Mouse (Mus musculus) heart, adult 11 months (tissue): ENCODE measurements around the gene Syna.

Experiments used
- DNase-seq: peaks from one replicate; pipeline ENCODE4 v3.0.0; 2022

Gene Syna

DNA sequence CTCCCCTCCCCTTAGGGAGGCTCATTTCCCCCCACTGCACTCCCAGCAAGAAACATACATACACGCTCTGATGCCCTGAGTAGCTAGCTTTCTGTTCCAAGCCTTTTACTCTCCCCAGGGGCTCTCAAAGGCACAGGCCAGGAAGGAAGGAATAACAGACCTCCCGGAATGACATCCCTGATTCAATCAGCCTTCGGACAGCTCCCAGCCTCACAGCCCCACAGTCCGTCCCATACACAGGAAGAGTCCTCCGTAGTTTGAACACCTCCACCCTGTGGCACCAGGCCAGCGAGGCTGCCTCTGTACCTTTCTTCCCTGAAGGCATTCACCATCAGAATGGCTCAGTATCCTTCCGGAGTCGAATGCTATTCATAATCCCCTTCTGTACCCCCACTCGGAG lies 31.5 kb downstream of the Syna start:
- no peak for DNase-seq

DNA sequence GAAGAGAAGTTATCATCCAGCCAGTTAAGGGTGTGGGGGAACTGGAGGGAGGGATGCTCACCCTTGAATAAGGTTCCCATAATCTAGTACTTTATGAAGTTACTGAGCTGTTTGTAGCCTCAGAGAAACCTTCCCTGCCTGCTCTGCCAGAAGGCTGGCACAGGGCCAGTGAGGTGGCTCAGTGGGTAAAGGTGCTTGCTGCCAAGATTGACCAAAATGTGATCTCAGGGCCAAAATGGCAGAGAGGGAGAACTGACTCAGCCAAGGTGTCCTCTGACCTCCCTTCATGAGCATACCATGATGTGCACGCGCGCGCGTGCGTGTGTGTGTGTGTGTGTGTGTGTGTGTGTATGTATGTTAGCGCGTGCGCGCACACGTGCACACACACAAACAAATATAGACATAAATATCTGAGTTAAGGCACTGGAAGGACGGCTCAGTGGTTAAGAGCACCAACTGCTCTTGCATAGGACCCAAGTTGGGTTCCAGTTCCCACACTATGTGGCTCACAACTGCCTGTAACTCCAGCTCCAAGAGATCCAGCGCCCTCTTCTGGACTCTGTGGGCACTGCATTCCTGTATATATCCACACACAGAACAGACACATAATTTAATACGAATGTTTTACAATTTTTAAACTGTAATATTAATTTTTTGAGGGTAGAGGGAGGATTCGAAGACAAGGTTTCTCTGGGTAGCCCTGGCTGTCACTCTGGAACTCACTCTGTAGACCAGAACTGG lies 33.8 kb downstream of the Syna start:
- no peak for DNase-seq

DNA sequence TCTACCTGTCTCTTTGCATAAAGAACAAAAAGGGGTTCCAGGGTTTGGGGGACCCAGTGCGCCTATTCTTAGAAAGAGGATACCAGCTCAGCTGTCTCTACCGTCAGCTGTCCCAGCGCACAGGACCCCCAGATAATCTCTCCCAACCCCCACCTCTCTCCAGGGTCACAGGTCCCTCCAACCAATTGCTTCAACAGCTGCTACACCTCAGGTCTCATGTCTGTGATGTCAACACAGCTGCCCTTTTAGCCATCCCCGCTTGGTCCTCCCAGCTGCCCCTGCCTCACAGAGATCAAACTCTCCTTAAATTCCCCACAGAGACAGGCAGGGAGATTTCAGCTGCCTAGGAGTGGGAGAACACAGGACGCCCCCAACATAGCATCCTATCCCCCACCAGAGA lies 36.2 kb downstream of the Syna start:
- no peak for DNase-seq

DNA sequence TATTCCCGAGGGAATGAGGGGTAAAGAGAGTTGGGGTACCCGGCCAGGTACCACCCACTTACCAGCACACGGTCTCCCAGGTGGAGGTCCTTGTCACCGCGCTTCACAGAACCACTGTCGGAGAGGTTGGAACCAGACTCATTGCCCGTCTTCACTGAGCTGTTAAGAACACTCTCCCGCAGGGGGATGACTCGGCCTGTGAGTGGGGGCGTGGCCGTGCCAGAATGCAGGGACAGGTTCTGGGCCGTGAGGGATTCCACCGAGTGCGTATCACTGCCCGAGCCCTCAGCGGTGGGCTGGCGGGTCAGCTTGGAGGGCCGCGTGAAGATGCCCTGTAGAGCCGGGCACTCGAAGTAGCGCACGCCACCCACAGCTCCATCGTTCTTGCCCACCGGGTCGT lies 37.4 kb downstream of the Syna start:
- DNase-seq: no peak

DNA sequence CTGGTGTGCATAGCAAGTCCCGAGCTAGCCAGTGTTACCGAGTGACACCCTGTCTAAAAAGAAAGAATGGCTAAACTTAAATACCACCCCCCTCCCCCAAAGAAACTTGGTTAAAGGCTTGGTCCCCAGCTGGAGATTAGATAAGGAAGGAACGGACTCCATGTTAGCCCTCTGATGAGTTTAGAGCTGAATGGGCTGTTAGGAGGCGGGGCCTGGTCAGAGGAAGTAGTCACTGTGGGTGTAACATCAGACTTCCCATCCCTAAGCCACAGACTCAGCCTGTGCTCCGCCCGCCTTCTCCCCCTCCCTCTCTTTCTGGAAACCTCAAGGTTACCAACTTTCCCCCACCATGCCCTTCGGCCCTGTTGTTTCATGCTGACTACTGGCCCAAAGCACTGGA lies 38.2 kb downstream of the Syna start:
- no peak for DNase-seq

DNA sequence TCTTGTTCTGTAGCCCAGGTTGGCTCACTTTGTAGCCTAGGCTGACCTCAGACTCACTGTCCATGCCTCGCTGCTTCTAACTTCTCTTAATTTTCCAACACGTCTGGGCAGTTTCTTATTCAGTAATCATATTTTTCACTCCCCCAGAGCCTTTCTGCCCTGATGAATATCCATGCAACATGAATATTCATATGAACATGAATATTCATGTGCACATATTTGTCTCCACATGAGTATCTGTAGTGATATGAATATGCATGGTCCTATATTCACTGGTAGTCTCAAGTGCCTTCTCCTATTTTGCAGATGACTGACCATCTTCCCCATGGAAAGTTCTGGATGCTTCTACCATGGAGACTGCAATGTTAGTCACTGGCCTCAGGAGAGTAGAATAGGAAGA lies 38.8 kb downstream of the Syna start:
- no peak for DNase-seq

DNA sequence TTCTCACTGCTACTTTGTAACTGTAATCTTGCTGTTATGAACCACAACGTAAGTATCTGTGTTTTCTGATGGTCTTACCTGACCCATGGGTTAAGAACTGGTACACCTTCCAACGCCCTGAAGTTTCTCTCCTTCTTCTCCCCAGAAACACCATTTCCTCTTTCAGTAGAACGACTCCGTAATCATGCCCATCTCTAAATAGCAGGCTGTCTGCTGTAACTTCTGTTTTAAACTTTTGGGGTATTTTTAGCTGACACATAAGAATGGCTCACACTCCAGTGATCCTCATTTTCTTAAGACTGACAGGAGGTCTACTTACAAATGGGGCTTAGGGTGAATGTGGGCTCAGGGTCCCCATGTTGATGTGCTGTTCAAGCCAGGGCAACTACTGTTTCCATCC lies 39.9 kb downstream of the Syna start:
- DNase-seq: no peak

DNA sequence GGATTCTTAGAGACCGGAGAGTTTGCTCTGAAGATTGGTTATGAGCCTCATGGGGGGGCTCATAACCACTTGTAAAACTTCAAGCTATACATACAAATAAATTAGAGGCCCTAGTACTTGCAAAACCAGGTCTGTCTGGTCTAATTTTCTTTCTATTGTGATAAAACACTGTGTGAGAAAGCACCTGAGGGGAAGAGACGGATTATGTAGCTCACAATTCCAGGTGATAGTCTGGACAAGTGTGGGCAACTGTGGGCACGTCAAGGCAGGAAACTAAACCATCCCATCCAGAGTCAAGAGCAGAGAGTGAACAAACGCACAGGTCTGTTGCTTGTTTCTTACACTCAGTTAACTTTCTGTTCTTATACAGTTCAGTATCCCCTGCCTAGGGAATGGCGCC lies 40.5 kb downstream of the Syna start:
- no peak for DNase-seq

DNA sequence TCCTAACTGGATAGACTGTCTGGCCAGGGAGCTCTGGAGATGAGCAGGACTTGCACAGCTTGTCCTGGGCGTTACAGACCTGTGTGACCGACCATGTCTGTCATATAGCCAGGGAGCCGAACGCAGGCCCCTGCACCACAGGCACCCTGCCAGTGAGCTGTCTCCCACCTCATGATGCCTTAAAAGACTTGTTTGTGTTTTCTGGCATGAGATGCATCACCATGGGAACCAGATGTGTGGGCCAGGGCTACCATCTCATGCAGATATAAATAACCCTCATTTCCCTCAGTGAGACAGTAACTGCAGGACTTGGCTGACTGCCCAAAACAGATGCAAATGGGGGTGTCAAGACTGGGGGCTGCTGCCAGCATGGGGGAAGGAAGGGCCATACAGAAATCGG lies 47.9 kb downstream of the Syna start:
- no peak for DNase-seq

DNA sequence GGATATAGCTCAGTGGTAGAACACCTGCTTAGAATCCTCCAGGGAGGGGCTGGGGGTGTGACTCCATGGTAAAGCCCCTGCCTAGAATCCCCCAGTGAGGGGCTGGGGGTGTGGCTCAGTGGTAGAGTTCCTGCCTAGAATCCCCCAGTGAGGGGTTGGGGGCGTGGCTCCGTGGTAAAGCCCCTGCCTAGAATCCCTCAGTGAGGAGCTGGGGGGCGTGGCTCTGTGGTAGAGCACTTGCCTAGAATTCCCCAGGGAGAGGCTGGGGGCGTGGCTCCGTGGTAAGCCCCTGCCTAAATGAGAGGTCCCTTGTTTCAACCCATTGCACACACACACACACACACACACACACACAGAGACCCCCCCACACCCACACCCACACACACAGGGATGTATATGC lies 49.7 kb downstream of the Syna start:
- DNase-seq: no peak

DNA sequence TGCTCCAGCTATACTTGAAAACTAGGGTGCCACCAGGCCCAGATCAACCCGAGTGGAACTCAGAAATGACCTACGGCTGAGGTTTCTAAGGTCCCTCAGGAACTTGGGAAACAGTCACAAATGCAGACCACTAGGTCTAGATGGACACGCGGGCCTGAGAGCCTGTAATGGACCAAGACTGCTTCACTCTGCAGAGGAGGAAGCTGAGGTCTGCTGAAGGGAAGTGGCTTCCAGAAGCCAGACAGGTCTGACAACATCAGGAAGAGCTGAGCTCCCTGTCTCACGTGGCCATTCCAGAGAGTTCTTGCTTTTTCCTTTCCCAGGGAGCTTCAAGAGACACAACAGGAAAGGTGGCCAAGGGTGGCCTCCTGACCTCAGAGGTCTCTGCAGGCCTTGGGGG lies 51.0 kb downstream of the Syna start:
- DNase-seq: no peak
